ENCODE assay signal across 8 mouse cellular contexts in the genomic region with DNA sequence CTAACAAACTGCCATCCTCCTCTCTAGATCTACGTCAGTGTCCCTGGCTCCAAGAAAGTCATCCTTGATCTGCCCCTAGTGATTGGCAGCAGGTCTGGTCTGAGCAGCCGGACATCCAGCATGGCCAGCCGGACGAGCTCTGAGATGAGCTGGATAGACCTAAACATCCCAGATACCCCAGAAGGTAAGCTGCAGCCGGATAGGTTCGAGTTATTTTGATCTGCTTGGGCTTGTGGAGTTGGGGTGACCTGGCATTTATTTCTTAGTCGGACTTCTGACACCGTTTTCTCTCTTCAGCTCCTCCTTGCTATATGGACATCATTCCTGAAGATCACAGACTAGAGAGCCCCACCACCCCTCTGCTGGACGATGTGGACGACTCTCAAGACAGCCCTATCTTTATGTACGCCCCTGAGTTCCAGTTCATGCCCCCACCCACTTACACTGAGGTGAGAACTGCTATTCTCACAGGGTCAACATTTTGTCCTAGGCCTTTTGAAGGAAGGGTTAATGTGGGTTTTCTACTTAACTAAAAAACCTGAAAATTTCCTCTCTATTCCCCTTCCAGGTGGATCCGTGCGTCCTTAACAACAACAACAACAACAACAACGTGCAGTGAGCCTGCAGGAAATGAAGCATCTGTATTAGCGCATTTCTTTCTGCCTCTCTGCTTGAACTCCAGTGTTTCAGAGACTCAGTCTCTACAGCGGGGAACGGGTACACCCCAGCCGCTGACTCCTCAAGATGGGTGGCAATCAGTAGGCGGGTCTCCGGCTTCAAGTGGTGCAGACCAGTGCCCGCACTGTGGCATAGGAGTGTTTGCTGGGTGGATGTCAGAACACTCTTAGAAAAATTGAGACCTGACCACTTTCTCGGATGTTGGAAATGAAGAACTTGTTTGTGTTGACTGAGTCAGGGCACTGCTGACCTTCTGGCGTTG. TPM values are rescaled to one million over a fixed set of nuclear protein-coding genes. Genes with fewer than 3 reads are reported as not detected.
A peak's percentile ranks its signal among the peaks of the same experiment; 100 is the strongest.
DNase-seq lines count a peak whose midpoint lies in the region; ATAC-seq and TF ChIP-seq lines count a peak whose summit lies in the region.

No protein-coding gene starts in this region.

- H3K4me2 ChIP-seq in embryonic facial prominence, embryonic 11.5 days (ENCODE audit: low read depth, low read length) = peak overlapping the region; percentile 58
- peak overlapping the region; percentile 99 for H3K4me2 ChIP-seq in liver, embryonic 14.5 days (ENCODE audit: low read depth)

- no peak for TF ChIP-seq EP300 in liver, embryonic 14.5 days (IDR thresholded peaks at IDR 0.05; ENCODE audit: low read depth)

- no peak overlapping the region for H3K9ac ChIP-seq in embryonic facial prominence, embryonic 11.5 days (replicated peaks; ENCODE audit: low read length)
- peak overlapping the region; percentile 97 for H3K9ac ChIP-seq in liver, embryonic 14.5 days (replicated peaks)

- peaks cover 3% of the 10 kb centered on the region for H3K4me1 ChIP-seq in embryonic facial prominence, embryonic 11.5 days (ENCODE audit: control insufficient read depth, insufficient read depth, low read length)
- peaks cover 56% of the 10 kb centered on the region for H3K4me1 ChIP-seq in hindbrain, embryonic 10.5 days (replicated peaks)
- H3K4me1 ChIP-seq in liver, embryonic 14.5 days (replicated peaks; ENCODE audit: control insufficient read depth in 2 of 2, insufficient read depth in 2 of 2, low read length in 1 of 2) = peaks cover 17 to 27% of the 10 kb centered on the region in 2 experiments

- H3K9me3 ChIP-seq in embryonic facial prominence, embryonic 11.5 days (replicated peaks; ENCODE audit: control insufficient read depth, low read length) = no peaks in the 10 kb centered on the region
- H3K9me3 ChIP-seq in hindbrain, embryonic 10.5 days = no peaks in the 10 kb centered on the region
- no peaks in the 10 kb centered on the region for H3K9me3 ChIP-seq in liver, embryonic 14.5 days (ENCODE audit: control insufficient read depth, low read length)

- H3K27ac ChIP-seq in embryonic facial prominence, embryonic 11.5 days (replicated peaks; ENCODE audit: low read depth, low read length) = no peak overlapping the region
- H3K27ac ChIP-seq in hindbrain, embryonic 10.5 days = no peak overlapping the region; the same call in 1 of the 2 replicates
- peak overlapping the region; percentile 21; the same call in 1 of the 2 replicates for H3K27ac ChIP-seq in liver, embryonic 14.5 days

- peak overlapping the region; percentile 72 for H3K4me3 ChIP-seq in embryonic facial prominence, embryonic 11.5 days (ENCODE audit: low read depth, low read length)
- H3K4me3 ChIP-seq in hindbrain, embryonic 10.5 days = peak overlapping the region; percentile 75
- H3K4me3 ChIP-seq in liver, embryonic 14.5 days (ENCODE audit: insufficient read depth in 1 of 2, low read depth in 2 of 2, low read length in 2 of 2) = peak overlapping the region; percentile 89 to 99

- peak; percentile 46 for DNase-seq in CD4-positive, CD25-positive, alpha-beta regulatory T cell, adult 2 months (ENCODE audit: low read depth, low spot score)
- no peak for DNase-seq in embryonic facial prominence, embryonic 11.5 days (ENCODE audit: low spot score)
- no peak for DNase-seq in hindbrain, embryonic 10.5 days (ENCODE audit: low spot score)
- DNase-seq in liver, embryonic 14.5 days (ENCODE audit: low read depth in 3 of 3, low spot score in 3 of 3) = no peak
- DNase-seq in cerebellum, adult 18-20 months = no peak
- DNase-seq in layer of hippocampus, adult 18-20 months (ENCODE audit: low spot score in 2 of 2) = no peak
- no peak for DNase-seq in adrenal gland, postnatal 4 days (ENCODE audit: low spot score in 2 of 2)

- TF ChIP-seq CTCF in liver, embryonic 14.5 days (IDR thresholded peaks at IDR 0.05; ENCODE audit: low read depth) = no peak

- no peaks in the 10 kb centered on the region; the same call in 1 of the 2 replicates for H3K36me3 ChIP-seq in embryonic facial prominence, embryonic 11.5 days (replicated peaks; ENCODE audit: control insufficient read depth, insufficient read depth, low read depth, low read length)
- H3K36me3 ChIP-seq in hindbrain, embryonic 10.5 days = peaks cover 24% of the 10 kb centered on the region
- H3K36me3 ChIP-seq in liver, embryonic 14.5 days (replicated peaks; ENCODE audit: control insufficient read depth, insufficient read depth, low read depth) = peaks cover 15% of the 10 kb centered on the region

- ATAC-seq in CD4-positive, CD25-positive, alpha-beta regulatory T cell, adult 4 months = no peak
- no peak for ATAC-seq in embryonic facial prominence, embryonic 11.5 days (replicated peaks; ENCODE audit: insufficient number of reproducible peaks, low FRiP score, low TSS enrichment, low read depth)
- no peak for ATAC-seq in liver, embryonic 14.5 days (ENCODE audit: insufficient read depth)

- 90% methylated on average over 23 of the region's 23 CpGs for WGBS in embryonic facial prominence, embryonic 11.5 days
- 91% methylated on average over 23 of the region's 23 CpGs for WGBS in hindbrain, embryonic 10.5 days
- WGBS in liver, embryonic 14.5 days (ENCODE audit: insufficient replicate concordance) = 47% methylated on average over 23 of the region's 23 CpGs

- H3K27me3 ChIP-seq in embryonic facial prominence, embryonic 11.5 days (ENCODE audit: control insufficient read depth, insufficient read depth, low read length) = no peaks in the 10 kb centered on the region
- H3K27me3 ChIP-seq in hindbrain, embryonic 10.5 days (ENCODE audit: insufficient read depth, poor library complexity, severe bottlenecking) = no peaks in the 10 kb centered on the region
- no peaks in the 10 kb centered on the region for H3K27me3 ChIP-seq in liver, embryonic 14.5 days (ENCODE audit: control insufficient read depth, insufficient read depth, low read length)

RNA-seq across cellular contexts. Expression of gene Txnip, which starts 2.4 kb away (rescaled TPM):
- polyA plus RNA-seq in CD4-positive, CD25-positive, alpha-beta regulatory T cell, adult 4 months (2017; shearing (Covaris generic)) = 100 to 1,000 TPM; 376 to 396 TPM
- 62.3 and 63.6 TPM in 2 replicates for polyA plus RNA-seq in embryonic facial prominence, embryonic 11.5 days (2014; fragmentation: Nextera tagmentation; extraction: Ambion mirVana)
- 36.3 and 38.1 TPM in 2 replicates for polyA plus RNA-seq in hindbrain, embryonic 10.5 days (2016; fragmentation: Nextera tagmentation; extraction: Ambion mirVana)
- polyA plus RNA-seq in liver, embryonic 14.5 days (2012; rRNA removed) = 33.2 and 42.8 TPM in 2 replicates
- 31.9 and 32.5 TPM in 2 replicates for polyA plus RNA-seq in liver, embryonic 14.5 days (2014; fragmentation: Nextera tagmentation; extraction: Ambion mirVana)
- total RNA-seq in layer of hippocampus, adult 18-20 months (2021) = 10 to 100 TPM; 28.1 to 34.8 TPM
- 100 to 1,000 TPM; 980 to 992 TPM for total RNA-seq in adrenal gland, postnatal 4 days (2021)

RNA-seq across cellular contexts. Expression of gene Gm16253, which starts 16.6 kb away (rescaled TPM):
- polyA plus RNA-seq in CD4-positive, CD25-positive, alpha-beta regulatory T cell, adult 4 months (2017; shearing (Covaris generic)) = 1 to 10 TPM; 1.5 to 2.0 TPM
- polyA plus RNA-seq in embryonic facial prominence, embryonic 11.5 days (2014; fragmentation: Nextera tagmentation; extraction: Ambion mirVana) = not detected in 2 replicates
- 0.55 and 0.93 TPM in 2 replicates for polyA plus RNA-seq in hindbrain, embryonic 10.5 days (2016; fragmentation: Nextera tagmentation; extraction: Ambion mirVana)
- not detected in 2 replicates for polyA plus RNA-seq in liver, embryonic 14.5 days (2012; rRNA removed)
- not detected in 2 replicates for polyA plus RNA-seq in liver, embryonic 14.5 days (2014; fragmentation: Nextera tagmentation; extraction: Ambion mirVana)
- not detected for total RNA-seq in layer of hippocampus, adult 18-20 months (2021)
- total RNA-seq in adrenal gland, postnatal 4 days (2021) = not detected

RNA-seq across cellular contexts. Expression of gene Polr3gl, which starts 33.8 kb away (rescaled TPM):
- 10 to 100 TPM; 40.6 to 51.4 TPM for polyA plus RNA-seq in CD4-positive, CD25-positive, alpha-beta regulatory T cell, adult 4 months (2017; shearing (Covaris generic))
- 13.2 and 14.2 TPM in 2 replicates for polyA plus RNA-seq in embryonic facial prominence, embryonic 11.5 days (2014; fragmentation: Nextera tagmentation; extraction: Ambion mirVana)
- 25.3 and 29.4 TPM in 2 replicates for polyA plus RNA-seq in hindbrain, embryonic 10.5 days (2016; fragmentation: Nextera tagmentation; extraction: Ambion mirVana)
- 6.2 and 11.8 TPM in 2 replicates for polyA plus RNA-seq in liver, embryonic 14.5 days (2012; rRNA removed)
- 3.0 and 3.3 TPM in 2 replicates for polyA plus RNA-seq in liver, embryonic 14.5 days (2014; fragmentation: Nextera tagmentation; extraction: Ambion mirVana)
- 10 to 100 TPM; 28.7 to 31.6 TPM for total RNA-seq in layer of hippocampus, adult 18-20 months (2021)
- total RNA-seq in adrenal gland, postnatal 4 days (2021) = 10 to 100 TPM; 37.6 to 37.8 TPM

RNA-seq across cellular contexts. Expression of gene Hfe2, which starts 35.2 kb away (rescaled TPM):
- under 1 TPM in 1 of 2 experiments, not detected in 1; 0.22 TPM for polyA plus RNA-seq in CD4-positive, CD25-positive, alpha-beta regulatory T cell, adult 4 months (2017; shearing (Covaris generic))
- 1.2 and 1.5 TPM in 2 replicates for polyA plus RNA-seq in embryonic facial prominence, embryonic 11.5 days (2014; fragmentation: Nextera tagmentation; extraction: Ambion mirVana)
- polyA plus RNA-seq in hindbrain, embryonic 10.5 days (2016; fragmentation: Nextera tagmentation; extraction: Ambion mirVana) = 0.89 and 2.2 TPM in 2 replicates
- 3.8 and 4.5 TPM in 2 replicates for polyA plus RNA-seq in liver, embryonic 14.5 days (2012; rRNA removed)
- polyA plus RNA-seq in liver, embryonic 14.5 days (2014; fragmentation: Nextera tagmentation; extraction: Ambion mirVana) = 4.3 and 4.4 TPM in 2 replicates
- under 1 TPM; 0.25 to 0.30 TPM for total RNA-seq in layer of hippocampus, adult 18-20 months (2021)
- total RNA-seq in adrenal gland, postnatal 4 days (2021) = 10 to 100 TPM in 1 of 2 experiments, 1 to 10 TPM in 1; 3.9 to 11.2 TPM

RNA-seq across cellular contexts. Expression of gene Ankrd34a, which starts 36.3 kb away (rescaled TPM):
- polyA plus RNA-seq in CD4-positive, CD25-positive, alpha-beta regulatory T cell, adult 4 months (2017; shearing (Covaris generic)) = not detected
- 0.90 and 1.1 TPM in 2 replicates for polyA plus RNA-seq in embryonic facial prominence, embryonic 11.5 days (2014; fragmentation: Nextera tagmentation; extraction: Ambion mirVana)
- polyA plus RNA-seq in hindbrain, embryonic 10.5 days (2016; fragmentation: Nextera tagmentation; extraction: Ambion mirVana) = 0.92 and 1.5 TPM in 2 replicates
- 0.08 TPM in 2 replicates for polyA plus RNA-seq in liver, embryonic 14.5 days (2012; rRNA removed)
- polyA plus RNA-seq in liver, embryonic 14.5 days (2014; fragmentation: Nextera tagmentation; extraction: Ambion mirVana) = not detected in 2 replicates
- 10 to 100 TPM; 55.7 to 56.8 TPM for total RNA-seq in layer of hippocampus, adult 18-20 months (2021)
- 1 to 10 TPM in 1 of 2 experiments, under 1 TPM in 1; 0.59 to 1.5 TPM for total RNA-seq in adrenal gland, postnatal 4 days (2021)
